Mouse (Mus musculus) liver, embryonic 14.5 days (tissue): ENCODE results near the gene Iqgap3. TPM values are rescaled to one million over a fixed set of nuclear protein-coding genes. Genes with fewer than 3 reads are reported as not detected.

ENCODE experiments used
- ATAC-seq: fragments of 200-750 bp; cut with Nextera tagmentation; 2 replicates; pipeline ENCODE4 v1.8.0; 2017; ENCODE audit warnings: moderate number of reproducible peaks, mild to moderate bottlenecking, moderate library complexity; ENCODE audit not compliant: insufficient read depth
- DNase-seq, 3 experiments: peaks; one replicate each; pipeline ENCODE4 v3.0.0-alpha.2; 2012 to 2013; ENCODE audit warnings: low read depth in 3 of 3, low spot score in 3 of 3
- H3K27ac ChIP-seq: fragments of 300-500 bp; sonication (generic); 2 replicates; pipeline ENCODE4 v1.5.1; 2014; ENCODE audit warnings: moderate library complexity, mild to moderate bottlenecking, control low read depth, inconsistent platforms
- H3K27me3 ChIP-seq: fragments of 300-500 bp; sonication (generic); 2 replicates; pipeline ENCODE4 v1.6.1; 2014; ENCODE audit warnings: mild to moderate bottlenecking, low read length, moderate library complexity; ENCODE audit not compliant: control insufficient read depth, insufficient read depth
- H3K36me3 ChIP-seq: fragments of 300-500 bp; sonication (generic); replicated peaks from 2 replicates; pipeline ENCODE4 v1.6.1; 2014; ENCODE audit warnings: low read depth; ENCODE audit not compliant: control insufficient read depth, insufficient read depth
- H3K4me1 ChIP-seq, 2 experiments: fragments of 200-500 bp in 1 of 2; fragments of 300-500 bp in 1 of 2; sonication (generic) in 1 of 2; replicated peaks; 2 replicates each; pipeline ENCODE4 v1.6.1; 2012 to 2014; ENCODE audit warnings: antibody characterized with exemption in 1 of 2, inconsistent platforms in 1 of 2, low read length in 1 of 2; ENCODE audit not compliant: control insufficient read depth in 2 of 2, insufficient read depth in 2 of 2
- H3K4me2 ChIP-seq: fragments of 300-500 bp; sonication (generic); 2 replicates; pipeline ENCODE4 v1.6.1; 2014; ENCODE audit warnings: low read depth, mild to moderate bottlenecking, control low read depth, moderate library complexity
- H3K4me3 ChIP-seq, 2 experiments: fragments of 200-500 bp in 1 of 2; fragments of 300-500 bp in 1 of 2; sonication (generic) in 1 of 2; 2 replicates each; pipeline ENCODE4 v1.5.1; 2012 to 2014; ENCODE audit warnings: low read depth in 2 of 2, low read length in 2 of 2, mild to moderate bottlenecking in 2 of 2, control low read depth in 1 of 2, inconsistent platforms in 1 of 2, moderate library complexity in 1 of 2; ENCODE audit not compliant: insufficient read depth in 1 of 2
- H3K9ac ChIP-seq: fragments of 300-500 bp; sonication (generic); replicated peaks from 2 replicates; pipeline ENCODE4 v1.6.1; 2014; ENCODE audit warnings: mild to moderate bottlenecking, control low read depth, moderate library complexity
- H3K9me3 ChIP-seq: fragments of 300-500 bp; sonication (generic); 2 replicates; pipeline ENCODE4 v1.6.1; 2016; ENCODE audit warnings: low read length, mixed read lengths; ENCODE audit not compliant: control insufficient read depth
- CTCF ChIP-seq: IDR thresholded peaks from 2 replicates; pipeline ENCODE4 v1.5.1; 2016; ENCODE audit warnings: antibody characterized with exemption, low read depth, control low read depth
- EP300 ChIP-seq: IDR thresholded peaks from 2 replicates; pipeline ENCODE4 v1.6.1; 2016; ENCODE audit warnings: antibody characterized with exemption, low read depth
- WGBS: fragments of 180-500 bp; shearing (Covaris S2); extraction: QIAGEN DNeasy Blood & Tissue Kit; methylation state at CpG from one replicate; pipeline ENCODE4 v1.1.7; 2014; ENCODE audit not compliant: insufficient replicate concordance; 5-methylcytosine and 5-hydroxymethylcytosine counted together
- polyA plus RNA-seq, 2 experiments: library from polyadenylated mRNA; depleted of rRNA in 1 of 2; stranded (reverse) in 1 of 2; unstranded in 1 of 2; fragments of >200 nt; fragmentation: Nextera tagmentation in 1 of 2; extraction: Ambion mirVana in 1 of 2; gene quantifications; 2 replicates each; pipeline versions ENCODE4 v1.2.1 to v1.2.3; 2012 to 2014

Gene Iqgap3
- polyA plus RNA-seq, 2 experiments, result 6.7 to 8.8 TPM

DNA sequence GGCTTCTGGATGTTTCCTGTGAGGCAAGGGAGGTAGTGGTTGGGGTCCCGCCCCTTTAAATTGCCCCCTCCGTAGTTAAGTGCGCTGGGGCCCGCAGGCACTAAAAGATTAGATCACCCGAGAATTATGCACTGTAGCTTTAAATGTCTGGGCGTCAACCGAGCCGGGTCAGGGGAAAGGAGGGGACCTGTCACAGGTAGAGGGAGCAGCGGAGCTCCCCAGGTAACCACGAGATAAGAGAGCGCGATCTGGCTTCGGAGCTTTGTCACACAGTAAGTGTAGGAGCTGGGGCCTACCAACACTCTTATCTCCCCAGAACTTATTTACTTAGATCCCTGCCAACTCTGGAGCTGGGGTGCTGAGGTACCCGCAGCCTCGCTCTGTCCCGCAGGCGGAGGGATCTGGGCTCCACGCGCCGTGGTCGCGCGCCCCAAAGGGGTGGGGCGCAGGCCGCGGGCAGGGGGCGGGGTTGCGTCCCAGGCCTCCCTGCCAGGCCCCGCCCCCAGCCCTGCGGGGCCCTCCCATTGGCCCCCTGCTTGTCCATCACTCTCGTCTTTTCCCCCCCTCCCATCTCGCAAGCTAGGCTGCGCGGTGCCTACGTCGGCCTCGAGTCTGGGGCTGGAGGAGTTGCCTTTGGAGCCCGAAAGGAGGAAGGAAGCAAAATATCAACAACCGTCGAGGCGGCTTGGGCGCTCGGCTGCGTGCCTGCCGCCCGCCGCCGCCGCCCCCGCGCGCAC lies 60.2 kb downstream of the Iqgap3 start, which contains the start of gene Mef2d:
TSS of gene Mef2d (plus strand) at position 586 of the 737 bp plus-strand sequence.
- ATAC-seq, result peak; percentile 84
- under 1% methylated on average over 52 of the region's 52 CpGs for WGBS
- peak; percentile 88 to 92 (median 91) for DNase-seq
- no peaks in the 10 kb centered on the region for H3K27me3 ChIP-seq
- no peaks in the 10 kb centered on the region for H3K36me3 ChIP-seq
- TF ChIP-seq EP300 (peak; percentile 38; the same call in 1 of the 2 replicates), CTCF (peak; percentile 54)
- H3K27ac ChIP-seq, result peak within 1 kb of the TSS; percentile 84
- H3K4me2 ChIP-seq, result peak within 1 kb of the TSS; percentile 78
- no peaks in the 10 kb centered on the region for H3K9me3 ChIP-seq
- H3K4me1 ChIP-seq, result peaks cover 40 to 67% of the 10 kb centered on the region in 2 experiments
- peak within 1 kb of the TSS; percentile 79 for H3K9ac ChIP-seq
- peak within 1 kb of the TSS; percentile 70 to 81 for H3K4me3 ChIP-seq

DNA sequence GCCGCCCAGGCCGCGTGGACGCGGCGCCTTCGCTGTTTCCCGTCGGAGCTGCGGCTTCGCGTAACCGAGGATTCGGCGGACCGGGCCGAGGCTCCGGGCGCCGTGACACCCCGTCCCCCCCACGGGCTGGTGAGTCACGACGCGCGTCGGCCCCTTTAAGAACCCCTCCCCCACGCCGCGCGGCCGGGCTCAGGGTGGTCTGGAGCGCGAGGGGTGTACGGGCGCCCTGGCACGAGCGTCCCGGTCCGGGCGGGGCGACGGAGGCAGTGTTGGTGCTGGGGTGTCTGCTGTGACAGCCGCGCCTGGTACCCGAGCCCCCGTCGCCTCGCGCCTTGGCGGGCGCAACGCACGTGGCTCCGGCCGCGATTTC lies 60.8 kb downstream of the Iqgap3 start:
- peak overlapping the region; percentile 79 for H3K9ac ChIP-seq
- no peaks in the 10 kb centered on the region for H3K9me3 ChIP-seq
- peak overlapping the region; percentile 70 to 81 for H3K4me3 ChIP-seq
- no peaks in the 10 kb centered on the region for H3K27me3 ChIP-seq
- H3K27ac ChIP-seq, result peak overlapping the region; percentile 84
- ATAC-seq (peak; percentile 47), DNase-seq (no peak)
- WGBS, result under 1% methylated on average over 57 of the region's 57 CpGs
- H3K4me1 ChIP-seq, result peaks cover 42 to 71% of the 10 kb centered on the region in 2 experiments
- TF ChIP-seq EP300 (no peak), CTCF (no peak)
- peak overlapping the region; percentile 78 for H3K4me2 ChIP-seq
- H3K36me3 ChIP-seq, result no peaks in the 10 kb centered on the region

- peak overlapping the region; percentile 79 for H3K9ac ChIP-seq
- H3K36me3 ChIP-seq, result no peaks in the 10 kb centered on the region
- no peak for TF ChIP-seq EP300
- no peak for TF ChIP-seq CTCF
- peak overlapping the region; percentile 70 to 81 for H3K4me3 ChIP-seq
- no peaks in the 10 kb centered on the region for H3K9me3 ChIP-seq
- peak; percentile 7; the same call in 1 of the 2 replicates for ATAC-seq
- no peak for DNase-seq
- H3K27ac ChIP-seq, result peak overlapping the region; percentile 84
- peak overlapping the region; percentile 78 for H3K4me2 ChIP-seq
- H3K4me1 ChIP-seq, result peaks cover 44 to 74% of the 10 kb centered on the region in 2 experiments
- under 1% methylated on average over 33 of the region's 33 CpGs for WGBS
- H3K27me3 ChIP-seq, result no peaks in the 10 kb centered on the region
Measured at GRCm38 (mm10) chr3:88142916-88143771, 61.4 kb downstream of the Iqgap3 start.

DNA sequence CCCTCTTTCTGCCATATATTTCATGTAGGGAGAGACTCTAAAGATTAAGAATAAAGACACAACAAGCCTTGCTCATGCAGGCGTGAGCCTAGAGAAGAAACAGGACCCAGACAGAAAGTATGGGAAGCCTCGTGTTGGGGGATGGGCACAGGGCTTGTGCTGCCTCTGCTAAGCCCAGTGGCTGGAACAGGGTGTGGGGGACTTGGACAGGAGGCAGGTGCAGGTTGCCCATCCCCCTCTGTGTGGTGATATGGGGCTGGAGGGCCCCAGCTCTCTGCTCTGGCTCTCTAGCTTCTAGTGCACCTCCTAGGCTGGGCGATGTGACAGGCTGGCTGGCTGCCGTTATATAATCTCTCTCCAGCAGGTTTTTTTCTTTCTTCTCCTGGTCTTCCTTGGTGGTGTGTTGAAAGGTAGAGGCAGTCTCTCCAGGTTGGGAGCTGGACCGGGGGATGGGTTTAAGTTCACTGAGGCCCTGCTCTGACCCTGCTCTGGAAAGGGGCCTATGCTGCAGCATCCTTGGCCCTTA lies 62.3 kb downstream of the Iqgap3 start:
- H3K4me1 ChIP-seq, result peaks cover 52 to 79% of the 10 kb centered on the region in 2 experiments
- no peaks in the 10 kb centered on the region for H3K27me3 ChIP-seq
- TF ChIP-seq EP300, result no peak
- H3K4me2 ChIP-seq, result peak overlapping the region; percentile 78
- H3K9ac ChIP-seq, result peak overlapping the region; percentile 79
- no peaks in the 10 kb centered on the region for H3K36me3 ChIP-seq
- H3K4me3 ChIP-seq, result peak overlapping the region; percentile 70 to 81
- DNase-seq (no peak), ATAC-seq (peak; percentile 27; the same call in 1 of the 2 replicates)
- no peaks in the 10 kb centered on the region for H3K9me3 ChIP-seq
- 1% methylated on average over 5 of the region's 5 CpGs for WGBS
- H3K27ac ChIP-seq, result peak overlapping the region; percentile 59
